Mouse (Mus musculus): Measurements from ENCODE around the gene Gtsf1. TPM values are rescaled to one million over a fixed set of nuclear protein-coding genes. Genes with fewer than 3 reads are reported as not detected.
"Not testable (repeated sequence)": the region's sequence is repeated elsewhere in the genome, so short reads cannot be mapped to it uniquely, and the experiment has no call there.

Gtsf1 gene
- polyA plus RNA-seq, 1 experiment from 2014 or later: not detected

DNA sequence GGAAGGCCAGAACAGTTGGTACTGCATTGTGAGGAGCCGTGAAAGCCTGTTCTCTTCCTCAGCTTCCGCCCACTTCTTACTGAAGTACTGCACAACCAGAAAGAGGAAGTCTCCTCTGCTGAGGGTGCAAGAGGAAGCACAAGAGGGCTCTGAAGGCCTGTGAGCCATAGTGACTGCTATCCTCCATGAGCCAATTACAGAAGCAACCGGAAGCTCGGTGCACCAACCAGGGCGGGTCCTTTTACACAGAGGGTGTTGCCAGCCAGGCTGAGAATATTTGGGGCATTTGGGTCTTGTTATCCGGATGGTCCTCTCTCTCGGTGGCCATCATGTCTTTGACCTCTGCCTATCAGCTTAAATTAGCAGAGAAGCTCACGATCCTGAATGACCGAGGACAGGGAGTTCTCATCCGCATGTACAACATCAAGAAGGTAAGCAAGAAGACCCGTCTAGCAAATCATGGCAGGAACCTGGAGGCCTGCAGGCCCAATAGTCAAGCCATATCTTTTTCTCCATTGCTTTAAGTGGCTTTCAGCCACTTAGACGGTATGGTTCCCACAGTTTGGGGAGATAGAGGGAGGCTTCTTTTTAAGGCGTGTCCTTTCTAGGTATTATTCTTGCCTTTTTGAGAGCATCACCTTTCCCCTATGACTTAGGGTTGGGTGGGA, 23.4 kb upstream of the Gtsf1 start, which contains the start of gene Nckap1l:
TSS of gene Nckap1l (plus strand) at position 244 of the 668 bp plus-strand sequence.
- WGBS: 85% methylated on average over 13 of the region's 13 CpGs
- H3K9me3 ChIP-seq (ENCODE audit: control insufficient read depth, low read length): no peaks in the 10 kb centered on the region
- no peak within 1 kb of the TSS for H3K27ac ChIP-seq (replicated peaks; ENCODE audit: low read depth, low read length)
- no peak for ATAC-seq (ENCODE audit: insufficient number of reproducible peaks, low FRiP score, low TSS enrichment, low read depth)
- no peak within 1 kb of the TSS for H3K9ac ChIP-seq (ENCODE audit: low read length)
- no peaks in the 10 kb centered on the region for H3K27me3 ChIP-seq (ENCODE audit: control insufficient read depth, insufficient read depth, low read length)
- no peaks in the 10 kb centered on the region for H3K36me3 ChIP-seq (ENCODE audit: control insufficient read depth, insufficient read depth, low read length)
- H3K4me3 ChIP-seq (ENCODE audit: low read depth, low read length): no peak within 1 kb of the TSS
- no peak for DNase-seq (ENCODE audit: low spot score)
- H3K4me1 ChIP-seq (ENCODE audit: control insufficient read depth, insufficient read depth, low read length): no peaks in the 10 kb centered on the region
- H3K4me2 ChIP-seq (ENCODE audit: low read depth, severe bottlenecking): no peak within 1 kb of the TSS

DNA sequence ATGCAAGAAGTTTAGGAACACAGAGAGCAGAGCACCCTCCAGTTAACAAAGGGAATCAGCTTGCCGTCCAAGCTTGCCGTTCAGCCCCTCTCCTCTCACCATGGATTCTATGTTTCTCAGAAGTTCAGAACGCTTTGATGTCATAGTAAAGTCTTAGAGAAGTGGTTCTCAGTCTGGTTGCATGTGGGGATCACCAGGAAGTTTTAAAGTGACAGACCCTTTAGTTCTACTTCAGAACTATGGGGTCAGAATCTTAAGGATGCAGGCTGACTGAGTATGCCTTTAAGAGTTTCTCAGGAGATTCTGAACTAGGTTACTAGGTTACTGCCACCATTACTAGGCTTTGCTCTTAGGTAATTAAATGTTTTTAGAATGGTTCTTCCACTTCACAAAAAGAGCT, 18.1 kb upstream of the Gtsf1 start, which contains the start of gene Gtsf2:
TSS of gene Gtsf2 (minus strand) at position 101 of the 400 bp plus-strand sequence.
- no peak within 1 kb of the TSS for H3K4me2 ChIP-seq (ENCODE audit: low read depth, severe bottlenecking)

DNA sequence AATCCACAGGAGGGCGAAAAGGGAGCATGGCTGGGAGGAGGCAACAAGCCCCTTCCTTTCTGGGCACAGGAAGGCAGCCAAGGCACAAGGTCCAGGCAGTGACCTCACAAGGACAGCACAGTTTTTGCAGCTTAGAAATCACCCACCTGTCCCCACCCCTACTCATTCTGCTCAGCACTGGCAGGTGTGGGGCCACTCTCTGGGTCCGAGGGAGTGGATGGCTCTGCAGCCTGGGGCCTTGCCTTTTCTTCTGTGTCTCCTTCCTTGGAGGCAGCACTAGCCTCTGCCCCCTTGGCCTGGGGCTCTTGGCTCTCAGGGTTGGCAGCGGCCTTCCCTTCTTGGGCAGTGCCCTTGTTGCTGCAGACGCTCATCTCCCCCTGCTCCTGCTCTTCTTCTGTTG, 15.7 kb upstream of the Gtsf1 start:
- not testable (repeated sequence) for ATAC-seq (ENCODE audit: insufficient number of reproducible peaks, low FRiP score, low TSS enrichment, low read depth); H3K9ac ChIP-seq (ENCODE audit: low read length); H3K27me3 ChIP-seq (ENCODE audit: control insufficient read depth, insufficient read depth, low read length); H3K4me3 ChIP-seq (ENCODE audit: low read depth, low read length); H3K4me2 ChIP-seq (ENCODE audit: low read depth, severe bottlenecking); H3K27ac ChIP-seq (replicated peaks; ENCODE audit: low read depth, low read length); DNase-seq (ENCODE audit: low spot score); H3K36me3 ChIP-seq (ENCODE audit: control insufficient read depth, insufficient read depth, low read length); H3K9me3 ChIP-seq (ENCODE audit: control insufficient read depth, low read length); H3K4me1 ChIP-seq (ENCODE audit: control insufficient read depth, insufficient read depth, low read length)
- WGBS: 78% methylated on average over 4 of the region's 4 CpGs

More for the DNA sequence above, 18.1 kb upstream of the Gtsf1 start, which contains the start of gene Gtsf2:
- Histone ChIP-seq H3K36me3 (ENCODE audit: control insufficient read depth, insufficient read depth, low read length) (no peaks in the 10 kb centered on the region), H3K27ac (replicated peaks; ENCODE audit: low read depth, low read length) (no peak within 1 kb of the TSS), H3K4me3 (ENCODE audit: low read depth, low read length) (no peak within 1 kb of the TSS), H3K4me1 (ENCODE audit: control insufficient read depth, insufficient read depth, low read length) (no peaks in the 10 kb centered on the region), H3K9ac (ENCODE audit: low read length) (no peak within 1 kb of the TSS), H3K27me3 (ENCODE audit: control insufficient read depth, insufficient read depth, low read length) (no peaks in the 10 kb centered on the region), H3K9me3 (ENCODE audit: control insufficient read depth, low read length) (no peaks in the 10 kb centered on the region)
- DNase-seq (ENCODE audit: low spot score): no peak
- no peak for ATAC-seq (ENCODE audit: insufficient number of reproducible peaks, low FRiP score, low TSS enrichment, low read depth)
- 20% methylated on average over 3 of the region's 3 CpGs for WGBS

DNA sequence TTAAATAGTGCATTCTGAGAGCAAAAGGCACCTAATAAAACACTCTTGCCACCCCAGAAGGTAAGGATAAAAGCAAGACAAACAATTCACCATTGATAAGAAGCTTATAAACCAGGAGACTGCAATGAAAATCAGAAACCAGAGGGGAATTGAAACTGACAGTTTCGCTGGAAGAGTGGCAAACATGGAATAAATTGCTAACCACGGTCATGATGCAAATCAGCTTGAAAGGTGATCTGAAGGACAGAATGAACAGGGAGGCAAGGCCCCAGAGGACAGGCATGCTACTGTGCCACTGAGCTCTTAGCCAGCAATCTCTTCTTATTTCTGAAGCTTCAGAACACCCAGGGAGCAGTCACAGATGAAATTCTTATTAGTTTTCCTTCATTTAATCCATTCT, 3.3 kb downstream of the Gtsf1 start:
- no peak for DNase-seq (ENCODE audit: low spot score)
- Histone ChIP-seq H3K4me3 (ENCODE audit: low read depth, low read length) (no peak overlapping the region), H3K4me2 (ENCODE audit: low read depth, severe bottlenecking) (no peak overlapping the region), H3K9me3 (ENCODE audit: control insufficient read depth, low read length) (no peaks in the 10 kb centered on the region), H3K4me1 (ENCODE audit: control insufficient read depth, insufficient read depth, low read length) (peaks cover 3% of the 10 kb centered on the region; the same call in 1 of the 2 replicates), H3K27me3 (ENCODE audit: control insufficient read depth, insufficient read depth, low read length) (no peaks in the 10 kb centered on the region), H3K27ac (replicated peaks; ENCODE audit: low read depth, low read length) (no peak overlapping the region), H3K36me3 (ENCODE audit: control insufficient read depth, insufficient read depth, low read length) (no peaks in the 10 kb centered on the region), H3K9ac (ENCODE audit: low read length) (no peak overlapping the region)
- ATAC-seq (ENCODE audit: insufficient number of reproducible peaks, low FRiP score, low TSS enrichment, low read depth): no peak
- 43% methylated on average over 2 of the region's 2 CpGs for WGBS

DNA sequence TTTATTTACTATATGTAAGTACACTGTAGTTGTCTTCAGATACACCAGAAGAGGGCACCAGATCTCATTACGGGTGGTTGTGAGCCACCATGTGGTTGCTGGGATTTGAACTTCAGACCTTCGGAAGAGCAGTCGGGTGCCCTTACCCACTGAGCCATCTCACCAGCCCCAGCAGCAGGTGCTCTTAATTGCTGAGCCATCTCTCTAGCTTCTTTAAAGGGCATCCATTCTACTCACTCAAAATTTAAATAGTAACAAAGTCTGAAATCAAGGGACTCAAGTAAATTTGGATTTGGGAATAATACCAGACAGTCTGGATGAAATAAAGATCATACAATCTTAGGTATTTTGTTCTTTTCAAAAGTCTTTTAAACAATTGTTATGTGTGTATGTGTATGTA, 24.7 kb downstream of the Gtsf1 start:
- not testable (repeated sequence) for H3K4me1 ChIP-seq (ENCODE audit: control insufficient read depth, insufficient read depth, low read length); H3K9ac ChIP-seq (ENCODE audit: low read length); H3K4me2 ChIP-seq (ENCODE audit: low read depth, severe bottlenecking); DNase-seq (ENCODE audit: low spot score); H3K27me3 ChIP-seq (ENCODE audit: control insufficient read depth, insufficient read depth, low read length); H3K27ac ChIP-seq (replicated peaks; ENCODE audit: low read depth, low read length); ATAC-seq (ENCODE audit: insufficient number of reproducible peaks, low FRiP score, low TSS enrichment, low read depth); H3K4me3 ChIP-seq (ENCODE audit: low read depth, low read length); H3K36me3 ChIP-seq (ENCODE audit: control insufficient read depth, insufficient read depth, low read length); H3K9me3 ChIP-seq (ENCODE audit: control insufficient read depth, low read length)
- WGBS: 85% methylated on average over 2 of the region's 3 CpGs

DNA sequence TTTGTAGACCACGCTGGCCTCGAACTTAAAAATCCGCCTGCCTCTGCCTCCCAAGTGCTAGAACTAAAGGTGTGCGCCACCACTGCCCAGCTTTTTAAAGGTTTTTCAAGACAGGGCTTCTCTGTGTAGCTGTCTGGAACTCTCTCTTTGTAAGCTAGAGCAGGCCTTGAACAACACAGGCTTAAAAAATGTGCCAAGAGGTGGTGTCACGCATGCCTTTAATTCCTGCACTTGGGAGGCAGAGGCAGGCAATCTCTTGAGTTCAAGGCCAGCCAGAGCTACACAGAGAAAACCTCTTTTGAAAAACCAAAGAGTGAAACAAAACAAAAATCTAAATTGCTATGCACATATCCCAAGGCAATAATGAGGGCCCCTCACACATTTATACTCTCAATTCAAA, 28.9 kb downstream of the Gtsf1 start:
- H3K4me2 ChIP-seq (ENCODE audit: low read depth, severe bottlenecking): no peak overlapping the region
- H3K9ac ChIP-seq (ENCODE audit: low read length): no peak overlapping the region
- ATAC-seq (ENCODE audit: insufficient number of reproducible peaks, low FRiP score, low TSS enrichment, low read depth) (no peak), DNase-seq (ENCODE audit: low spot score) (no peak)
- no peak overlapping the region for H3K27ac ChIP-seq (replicated peaks; ENCODE audit: low read depth, low read length)
- H3K4me1 ChIP-seq (ENCODE audit: control insufficient read depth, insufficient read depth, low read length): no peaks in the 10 kb centered on the region
- H3K4me3 ChIP-seq (ENCODE audit: low read depth, low read length): no peak overlapping the region
- H3K36me3 ChIP-seq (ENCODE audit: control insufficient read depth, insufficient read depth, low read length): no peaks in the 10 kb centered on the region
- no peaks in the 10 kb centered on the region for H3K27me3 ChIP-seq (ENCODE audit: control insufficient read depth, insufficient read depth, low read length)
- H3K9me3 ChIP-seq (ENCODE audit: control insufficient read depth, low read length): no peaks in the 10 kb centered on the region
- whole genome bisulfite sequencing: 92% methylated on average over 5 of the region's 5 CpGs

DNA sequence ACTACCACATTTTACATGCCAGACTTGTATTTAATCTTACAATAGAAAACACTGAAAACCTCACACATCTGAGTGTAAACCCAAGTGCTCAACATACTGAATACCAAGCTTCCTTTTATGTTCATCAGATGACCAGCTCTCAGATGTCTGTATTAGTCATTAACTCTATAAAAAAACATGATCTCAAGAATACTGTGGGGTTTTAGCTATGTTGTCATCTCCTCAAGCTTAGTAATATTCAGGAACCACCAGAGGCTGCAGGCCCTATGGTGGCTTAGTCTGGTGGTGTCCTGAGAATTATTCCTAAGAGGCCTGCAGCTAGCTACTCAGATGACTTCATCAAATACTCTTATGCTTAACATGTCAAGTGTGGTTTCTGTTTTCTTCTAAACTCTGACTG, 36.7 kb downstream of the Gtsf1 start:
- no peaks in the 10 kb centered on the region for H3K4me1 ChIP-seq (ENCODE audit: control insufficient read depth, insufficient read depth, low read length)

DNA sequence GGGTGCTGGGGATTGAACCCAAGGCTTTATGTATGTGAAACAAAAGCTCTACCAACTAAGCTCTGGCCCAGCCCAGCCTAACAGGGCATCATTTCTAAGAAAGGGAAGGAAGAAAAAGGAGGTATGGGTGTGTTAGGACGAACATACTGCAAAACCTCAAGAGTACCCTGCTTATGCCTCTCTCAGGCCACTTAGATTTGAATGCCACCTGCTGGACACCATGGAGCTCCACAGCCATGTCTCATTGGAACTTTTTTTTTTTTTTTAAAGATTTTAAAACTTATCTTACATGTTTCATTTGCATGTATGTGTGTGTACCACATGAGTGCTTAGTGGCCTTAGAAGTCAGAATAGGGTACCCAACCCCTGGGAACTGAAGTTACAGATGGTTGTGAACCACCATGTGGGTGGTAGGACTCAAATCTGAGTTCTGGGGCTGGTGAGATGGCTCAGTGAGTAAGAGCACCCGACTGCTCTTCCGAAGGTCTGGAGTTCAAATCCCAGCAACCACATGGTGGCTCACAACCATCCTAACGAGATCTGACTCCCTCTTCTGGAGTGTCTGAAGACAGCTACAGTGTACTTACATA, 41.6 kb downstream of the Gtsf1 start:
- ATAC-seq (ENCODE audit: insufficient number of reproducible peaks, low FRiP score, low TSS enrichment, low read depth) (no peak), DNase-seq (ENCODE audit: low spot score) (no peak)

More for the DNA sequence above, 36.7 kb downstream of the Gtsf1 start:
- no peak overlapping the region for H3K4me3 ChIP-seq (ENCODE audit: low read depth, low read length)
- DNase-seq (ENCODE audit: low spot score): no peak
- H3K9me3 ChIP-seq (ENCODE audit: control insufficient read depth, low read length): no peaks in the 10 kb centered on the region
- no peaks in the 10 kb centered on the region for H3K36me3 ChIP-seq (ENCODE audit: control insufficient read depth, insufficient read depth, low read length)
- no peak for ATAC-seq (ENCODE audit: insufficient number of reproducible peaks, low FRiP score, low TSS enrichment, low read depth)
- H3K27ac ChIP-seq (replicated peaks; ENCODE audit: low read depth, low read length): no peak overlapping the region
- H3K4me2 ChIP-seq (ENCODE audit: low read depth, severe bottlenecking): no peak overlapping the region
- H3K27me3 ChIP-seq (ENCODE audit: control insufficient read depth, insufficient read depth, low read length): no peaks in the 10 kb centered on the region
- H3K9ac ChIP-seq (ENCODE audit: low read length): no peak overlapping the region

More for the DNA sequence above, 41.6 kb downstream of the Gtsf1 start:
- H3K27me3 ChIP-seq (ENCODE audit: control insufficient read depth, insufficient read depth, low read length): no peaks in the 10 kb centered on the region
- no peak overlapping the region for H3K4me3 ChIP-seq (ENCODE audit: low read depth, low read length)
- no peaks in the 10 kb centered on the region for H3K4me1 ChIP-seq (ENCODE audit: control insufficient read depth, insufficient read depth, low read length)
- no peaks in the 10 kb centered on the region for H3K9me3 ChIP-seq (ENCODE audit: control insufficient read depth, low read length)
- H3K9ac ChIP-seq (ENCODE audit: low read length): no peak overlapping the region
- no peak overlapping the region for H3K4me2 ChIP-seq (ENCODE audit: low read depth, severe bottlenecking)
- 59% methylated on average over 4 of the region's 4 CpGs for WGBS
- no peak overlapping the region for H3K27ac ChIP-seq (replicated peaks; ENCODE audit: low read depth, low read length)
- H3K36me3 ChIP-seq (ENCODE audit: control insufficient read depth, insufficient read depth, low read length): no peaks in the 10 kb centered on the region
